Mouse (Mus musculus): ENCODE measurements around the gene Prps1l3.

- TF ChIP-seq POLR2A (IDR thresholded peaks at IDR 0.05; ENCODE audit: low read depth, low read length) (no peak), CTCF (IDR thresholded peaks at IDR 0.05; ENCODE audit: borderline replicate concordance, insufficient read depth, low read length) (no peak)
Observed at GRCm38 (mm10) chr12:57231085-57231875, 1.1 kb downstream of the Prps1l3 start.
